Comparison of ENCODE assay signal across 14 mouse cellular contexts in the genomic region with DNA sequence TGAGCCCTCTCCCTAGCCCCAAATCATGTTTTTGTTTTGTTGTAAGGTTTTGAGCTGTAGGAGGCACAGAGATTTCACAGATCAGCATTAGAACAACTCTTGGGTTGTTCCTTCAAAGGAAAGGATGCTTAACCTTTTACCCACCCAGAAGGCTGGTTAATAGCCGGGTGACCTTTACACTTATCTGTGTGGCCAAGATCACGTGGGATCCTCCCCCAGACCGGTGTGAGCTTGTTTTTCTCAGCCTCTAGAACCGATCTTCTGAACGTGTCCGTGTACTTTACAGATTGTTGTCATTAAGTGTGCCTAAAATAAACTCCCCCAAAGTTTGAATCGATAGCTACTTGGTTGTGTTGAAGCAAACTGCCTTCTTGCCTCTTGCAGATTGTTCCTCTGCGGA. TPM values are rescaled to one million over a fixed set of nuclear protein-coding genes. Genes with fewer than 3 reads are reported as not detected.
DNase-seq lines count a peak whose midpoint lies in the region; ATAC-seq and TF ChIP-seq lines count a peak whose summit lies in the region.
"Had no signal": no experiment of that assay in that cellular context is flagged by ENCODE, and none has a peak within 500 bp of the region (broad histone marks: within the 10 kb centered on the region; RNA-seq: fewer than 3 reads in every experiment).

No protein-coding gene starts in this region.

- H3K27me3 ChIP-seq in MEL (ENCODE audit: control insufficient read depth in 1 of 2, insufficient read depth in 2 of 2, low read length in 2 of 2) = no peaks in the 10 kb centered on the region
- H3K27me3 ChIP-seq in kidney, adult 2 months (replicated peaks; ENCODE audit: control insufficient read depth, insufficient read depth, low read length) = no peaks in the 10 kb centered on the region
- 0 out of 2 replicates have a peak, but pooled peaks cover 2% of the 10 kb centered on the region for H3K27me3 ChIP-seq in liver, postnatal 0 days (ENCODE audit: insufficient read depth, low read length)

- TF ChIP-seq POLR2A in MEL (IDR thresholded peaks at IDR 0.05; ENCODE audit: control insufficient read depth in 1 of 2, insufficient read depth in 1 of 2, low read depth in 1 of 2, low read length in 2 of 2, poor library complexity in 1 of 2) = no peak
- no peak for TF ChIP-seq POLR2A in kidney, adult 2 months (IDR thresholded peaks at IDR 0.05; ENCODE audit: low read depth, low read length)

- H3K9ac ChIP-seq in MEL (ENCODE audit: control insufficient read depth, low read depth, low read length, poor library complexity, severe bottlenecking) = 0 out of 2 replicates have a peak overlapping the region, but pooled peaks have one; percentile 3
- H3K9ac ChIP-seq in liver, postnatal 0 days (replicated peaks) = no peak overlapping the region
- H3K9ac ChIP-seq: liver, embryonic 14.5 days had no signal

- no peak for TF ChIP-seq CTCF in MEL (IDR thresholded peaks at IDR 0.05 in 2 of 3, conservative IDR thresholded peaks at IDR 0.05 in 1 of 3; ENCODE audit: control insufficient read depth in 1 of 3, insufficient read depth in 1 of 3, low read depth in 2 of 3, low read length in 3 of 3, poor library complexity in 1 of 3, severe bottlenecking in 1 of 3)
- TF ChIP-seq CTCF in kidney, adult 2 months (conservative IDR thresholded peaks at IDR 0.05; ENCODE audit: insufficient read depth, insufficient read length, low read depth, low read length) = no peak
- no peak for TF ChIP-seq CTCF in liver, postnatal 0 days (IDR thresholded peaks at IDR 0.05; ENCODE audit: low read depth)
- no peak for TF ChIP-seq CTCF in left cerebral cortex, adult 2 months (IDR thresholded peaks at IDR 0.05)

- H3K27ac ChIP-seq in MEL (ENCODE audit: control insufficient read depth, low read depth, low read length) = peak overlapping the region; percentile 50
- H3K27ac ChIP-seq in kidney, adult 2 months (ENCODE audit: insufficient read depth, low read depth, low read length) = peak overlapping the region; percentile 97
- H3K27ac ChIP-seq in liver, postnatal 0 days (ENCODE audit: low read depth) = peak overlapping the region; percentile 80
- no peak overlapping the region for H3K27ac ChIP-seq in left cerebral cortex, adult 2 months
- H3K27ac ChIP-seq: heart, adult 2 months; hindbrain, postnatal 0 days; liver, embryonic 14.5 days had no signal

- TF ChIP-seq EP300 in MEL (IDR thresholded peaks at IDR 0.05; ENCODE audit: low read depth in 1 of 2, low read length in 2 of 2) = no peak
- peak; percentile 43 for TF ChIP-seq EP300 in liver, postnatal 0 days (IDR thresholded peaks at IDR 0.05; ENCODE audit: low read depth)

- H3K36me3 ChIP-seq in MEL (ENCODE audit: control insufficient read depth in 1 of 2, insufficient read depth in 2 of 2, low read length in 2 of 2) = peaks cover 4 to 8% of the 10 kb centered on the region in 2 experiments; a peak in 3 of 4 replicates
- no peaks in the 10 kb centered on the region for H3K36me3 ChIP-seq in kidney, adult 2 months (ENCODE audit: control insufficient read depth, insufficient read depth, low read length)
- peaks cover 20% of the 10 kb centered on the region for H3K36me3 ChIP-seq in liver, postnatal 0 days (replicated peaks; ENCODE audit: insufficient read depth, low read length)

- H3K9me3 ChIP-seq in MEL (replicated peaks; ENCODE audit: insufficient read depth, low read length) = no peaks in the 10 kb centered on the region
- no peaks in the 10 kb centered on the region for H3K9me3 ChIP-seq in liver, postnatal 0 days (ENCODE audit: low read length)

- no peak overlapping the region for H3K4me3 ChIP-seq in MEL (ENCODE audit: control insufficient read depth in 1 of 2, insufficient read depth in 1 of 2, low read depth in 2 of 2, low read length in 2 of 2)
- no peak overlapping the region for H3K4me3 ChIP-seq in kidney, adult 2 months (ENCODE audit: insufficient read depth, low read depth, low read length)
- H3K4me3 ChIP-seq in liver, postnatal 0 days (ENCODE audit: low read depth, low read length) = no peak overlapping the region
- no peak overlapping the region for H3K4me3 ChIP-seq in left cerebral cortex, adult 2 months
- H3K4me3 ChIP-seq: erythroblast, embryonic 14.5 days; heart, adult 2 months had no signal

- intact Hi-C loops in left cerebral cortex, adult 2 months (cut with DNase I) = no loop called here

- no peaks in the 10 kb centered on the region for H3K79me2 ChIP-seq in MEL (ENCODE audit: control insufficient read depth, insufficient read depth, low read length, poor library complexity)

- DNase-seq in lung, postnatal 36 days = peak; percentile 27
- DNase-seq in lung, adult 18-20 months = no peak
- peak; percentile 32 for DNase-seq in MEL (ENCODE audit: low read depth, low spot score)
- DNase-seq in kidney, adult 2 months = peak; percentile 91
- peak; percentile 43 for DNase-seq in liver, postnatal 0 days
- no peak for DNase-seq in left cerebral cortex, adult 2 months (ENCODE audit: extremely low spot score in 1 of 2, low spot score in 2 of 2)
- no peak for DNase-seq in frontal cortex, adult 2 months (ENCODE audit: extremely low spot score in 1 of 2, low spot score in 1 of 2)
- DNase-seq: cerebellum, adult 9-11 months; heart, adult 2 months; right cerebral cortex, postnatal 14 days had no signal

- no peak for TF ChIP-seq RAD21 in MEL (IDR thresholded peaks at IDR 0.05; ENCODE audit: low read depth, low read length)

- H3K4me1 ChIP-seq in MEL (ENCODE audit: control insufficient read depth in 1 of 2, insufficient read depth in 2 of 2, low read length in 2 of 2) = peaks cover 2 to 11% of the 10 kb centered on the region in 2 experiments; a peak in 2 of 4 replicates
- H3K4me1 ChIP-seq in kidney, adult 2 months (ENCODE audit: control insufficient read depth, insufficient read depth, low read length) = peaks cover 10% of the 10 kb centered on the region; the same call in 1 of the 2 replicates
- H3K4me1 ChIP-seq in liver, postnatal 0 days (ENCODE audit: insufficient read depth) = 0 out of 2 replicates have a peak, but pooled peaks cover 3% of the 10 kb centered on the region

- H3K4me2 ChIP-seq in liver, postnatal 0 days (ENCODE audit: low read depth, low read length) = no peak overlapping the region

- 36% methylated on average over 8 of the region's 8 CpGs for WGBS in kidney, adult 2 months
- WGBS in liver, postnatal 0 days (ENCODE audit: insufficient replicate concordance) = 50% methylated on average over 8 of the region's 8 CpGs

- peak; percentile 68 for ATAC-seq in liver, postnatal 0 days
- ATAC-seq: forebrain, embryonic 16.5 days; hindbrain, postnatal 0 days had no signal

TF ChIP-seq in MEL, 35 proteins besides CTCF, POLR2A, EP300 and RAD21:
- no peak for TF ChIP-seq JUND (IDR thresholded peaks at IDR 0.05; ENCODE audit: low read depth, low read length)
- TF ChIP-seq USF1 (IDR thresholded peaks at IDR 0.05; ENCODE audit: low read depth, low read length) = peak; percentile 75

RNA-seq across cellular contexts. Expression of a gene that starts 3.5 kb away (rescaled TPM):
- total RNA-seq in MEL (2012; rRNA removed) = 0.10 and 0.42 TPM in 2 replicates
- polyA plus RNA-seq in MEL (2012; ENCODE audit: insufficient read depth in 1 of 2, insufficient read length in 2 of 2, low read depth in 1 of 2, low replicate concordance in 2 of 2, missing spikeins in 1 of 2) = under 1 TPM in 1 of 2 experiments, not detected in 1; 0.72 TPM
- polyA plus RNA-seq in kidney, adult 2 months (2012; rRNA removed) = 9.0 and 12.5 TPM in 2 replicates
- 0.99 and 1.4 TPM in 2 replicates for polyA plus RNA-seq in liver, postnatal 0 days (2015; fragmentation: Nextera tagmentation; extraction: Ambion mirVana)
- 10 to 100 TPM; 12.2 to 13.8 TPM for total RNA-seq in left cerebral cortex, adult 2 months (2021)
- polyA plus RNA-seq in frontal cortex, adult 2 months (2012; rRNA removed) = 20.2 and 20.8 TPM in 2 replicates

RNA-seq across cellular contexts. Expression of a gene that starts 36.9 kb away (rescaled TPM):
- total RNA-seq in MEL (2012; rRNA removed) = 47.4 and 56.7 TPM in 2 replicates
- 10 to 100 TPM in 1 of 2 experiments, not detected in 1; 58.1 TPM for polyA plus RNA-seq in MEL (2012; ENCODE audit: insufficient read depth in 1 of 2, insufficient read length in 2 of 2, low read depth in 1 of 2, low replicate concordance in 2 of 2, missing spikeins in 1 of 2)
- polyA plus RNA-seq in kidney, adult 2 months (2012; rRNA removed) = 14.2 and 14.7 TPM in 2 replicates
- polyA plus RNA-seq in liver, postnatal 0 days (2015; fragmentation: Nextera tagmentation; extraction: Ambion mirVana) = 7.3 and 8.2 TPM in 2 replicates
- 10 to 100 TPM; 35.0 to 38.8 TPM for total RNA-seq in left cerebral cortex, adult 2 months (2021)
- polyA plus RNA-seq in frontal cortex, adult 2 months (2012; rRNA removed) = 28.8 and 30.3 TPM in 2 replicates

RNA-seq across cellular contexts. Expression of a gene that starts 44.3 kb away (rescaled TPM):
- 16.9 and 18.2 TPM in 2 replicates for total RNA-seq in MEL (2012; rRNA removed)
- 100 to 1,000 TPM in 1 of 2 experiments, 10 to 100 TPM in 1; 41.5 to 108 TPM for polyA plus RNA-seq in MEL (2012; ENCODE audit: insufficient read depth in 1 of 2, insufficient read length in 2 of 2, low read depth in 1 of 2, low replicate concordance in 2 of 2, missing spikeins in 1 of 2)
- 46.5 and 47.3 TPM in 2 replicates for polyA plus RNA-seq in kidney, adult 2 months (2012; rRNA removed)
- 3.3 and 4.2 TPM in 2 replicates for polyA plus RNA-seq in liver, postnatal 0 days (2015; fragmentation: Nextera tagmentation; extraction: Ambion mirVana)
- 100 to 1,000 TPM; 160 to 179 TPM for total RNA-seq in left cerebral cortex, adult 2 months (2021)
- polyA plus RNA-seq in frontal cortex, adult 2 months (2012; rRNA removed) = 82.6 and 89.3 TPM in 2 replicates

RNA-seq across cellular contexts. Expression of a gene that starts 44.7 kb away (rescaled TPM):
- 191 and 197 TPM in 2 replicates for total RNA-seq in MEL (2012; rRNA removed)
- polyA plus RNA-seq in MEL (2012; ENCODE audit: insufficient read depth in 1 of 2, insufficient read length in 2 of 2, low read depth in 1 of 2, low replicate concordance in 2 of 2, missing spikeins in 1 of 2) = 100 to 1,000 TPM in 1 of 2 experiments, not detected in 1; 281 TPM
- polyA plus RNA-seq in kidney, adult 2 months (2012; rRNA removed) = 24.6 and 25.8 TPM in 2 replicates
- polyA plus RNA-seq in liver, postnatal 0 days (2015; fragmentation: Nextera tagmentation; extraction: Ambion mirVana) = 31.3 and 38.0 TPM in 2 replicates
- 100 to 1,000 TPM; 214 to 229 TPM for total RNA-seq in left cerebral cortex, adult 2 months (2021)
- polyA plus RNA-seq in frontal cortex, adult 2 months (2012; rRNA removed) = 131 and 140 TPM in 2 replicates

Comparison
In these comparisons a context has a peak if more than half of its experiments do, and no peak if none do; other contexts are left out.
1. DNase-seq: peak in lung, postnatal 36 days (single experiment), MEL (single experiment), kidney, adult 2 months (single experiment) and liver, postnatal 0 days (single experiment); none in lung, adult 18-20 months (0 of 2), left cerebral cortex, adult 2 months (0 of 2) and frontal cortex, adult 2 months (0 of 2).